Mouse (Mus musculus) limb, embryonic 15.5 days (tissue): ENCODE data around the gene Icam4. TPM values are rescaled to one million over a fixed set of nuclear protein-coding genes. Genes with fewer than 3 reads are reported as not detected.

Experiments used
- ATAC-seq: fragments of 200-750 bp; cut with Nextera tagmentation; 2 replicates; pipeline ENCODE4 v1.8.0; 2017; ENCODE audit warnings: low read depth, moderate TSS enrichment; ENCODE audit not compliant: insufficient number of reproducible peaks, low FRiP score, low TSS enrichment
- H3K27ac ChIP-seq: fragments of 300-500 bp; sonication (generic); 2 replicates; pipeline ENCODE4 v1.5.1; 2015; ENCODE audit warnings: moderate library complexity, mild to moderate bottlenecking, inconsistent platforms
- H3K27me3 ChIP-seq: fragments of 300-500 bp; sonication (generic); 2 replicates; pipeline ENCODE4 v1.6.1; 2015; ENCODE audit warnings: inconsistent platforms
- H3K36me3 ChIP-seq: fragments of 300-500 bp; sonication (generic); 2 replicates; pipeline ENCODE4 v1.6.1; 2015; ENCODE audit warnings: inconsistent platforms
- H3K4me1 ChIP-seq: fragments of 300-500 bp; sonication (generic); 2 replicates; pipeline ENCODE4 v1.6.1; 2015; ENCODE audit warnings: inconsistent platforms
- H3K4me2 ChIP-seq: fragments of 300-500 bp; sonication (generic); 2 replicates; pipeline ENCODE4 v1.6.1; 2015; ENCODE audit warnings: mild to moderate bottlenecking, inconsistent platforms
- H3K4me3 ChIP-seq: fragments of 300-500 bp; sonication (generic); 2 replicates; pipeline ENCODE4 v1.5.1; 2015; ENCODE audit warnings: mild to moderate bottlenecking, inconsistent platforms
- H3K9ac ChIP-seq: fragments of 300-500 bp; sonication (generic); 2 replicates; pipeline ENCODE4 v1.6.1; 2015; ENCODE audit warnings: inconsistent platforms
- H3K9me3 ChIP-seq: fragments of 300-500 bp; sonication (generic); 2 replicates; pipeline ENCODE4 v1.6.1; 2016; ENCODE audit warnings: inconsistent platforms
- WGBS: fragments of 180-500 bp; shearing (Covaris S2); methylation state at CpG from one replicate; pipeline ENCODE4 v1.1.7; 2015; 5-methylcytosine and 5-hydroxymethylcytosine counted together
- polyA plus RNA-seq: library from polyadenylated mRNA; unstranded; fragments of >200 nt; fragmentation: Nextera tagmentation; extraction: Ambion mirVana; gene quantifications from 2 replicates; pipeline ENCODE4 v1.2.1, GENCODE M21; 2015

Icam4 gene
- 0.96 and 3.0 TPM in 2 replicates for polyA plus RNA-seq

- ATAC-seq, result no peak
- WGBS, result 3% methylated on average over 37 of the region's 37 CpGs
- H3K4me2 ChIP-seq, result peak within 1 kb of the TSS; percentile 98
- peaks cover 11% of the 10 kb centered on the region; the same call in 1 of the 2 replicates for H3K36me3 ChIP-seq
- H3K27ac ChIP-seq, result no peak within 1 kb of the TSS
- H3K9ac ChIP-seq, result 0 out of 2 replicates have a peak within 1 kb of the TSS, but pooled peaks have one; percentile 14
- peaks cover 61% of the 10 kb centered on the region for H3K27me3 ChIP-seq
- H3K4me3 ChIP-seq, result peak within 1 kb of the TSS; percentile 54
- H3K4me1 ChIP-seq, result peaks cover 45% of the 10 kb centered on the region
- H3K9me3 ChIP-seq, result no peaks in the 10 kb centered on the region
Measured at GRCm38 (mm10) chr9:21029291-21030054, at the start of gene Icam4. TSS of gene Icam4 (plus strand) at chr9:21029373.

GRCm38 (mm10) chr9:20979769-20980168, 49.4 kb upstream of the Icam4 start:
- 83% methylated on average over 7 of the region's 7 CpGs for WGBS
- H3K4me3 ChIP-seq, result no peak overlapping the region
- H3K9me3 ChIP-seq, result no peaks in the 10 kb centered on the region
- no peaks in the 10 kb centered on the region for H3K27me3 ChIP-seq
- H3K4me1 ChIP-seq, result peaks cover 34% of the 10 kb centered on the region
- H3K36me3 ChIP-seq, result no peaks in the 10 kb centered on the region
- no peak for ATAC-seq
- H3K9ac ChIP-seq, result no peak overlapping the region
- no peak overlapping the region for H3K4me2 ChIP-seq
- no peak overlapping the region for H3K27ac ChIP-seq

GRCm38 (mm10) chr9:20982171-20982570, 47.0 kb upstream of the Icam4 start:
- Histone ChIP-seq H3K27ac (no peak overlapping the region), H3K9ac (no peak overlapping the region), H3K36me3 (no peaks in the 10 kb centered on the region), H3K4me2 (no peak overlapping the region), H3K4me3 (no peak overlapping the region), H3K4me1 (peaks cover 34% of the 10 kb centered on the region), H3K9me3 (no peaks in the 10 kb centered on the region), H3K27me3 (no peaks in the 10 kb centered on the region)
- no peak for ATAC-seq
- 65% methylated on average over 3 of the region's 3 CpGs for WGBS

- 33% methylated on average over 5 of the region's 5 CpGs for WGBS
- Histone ChIP-seq H3K36me3 (no peaks in the 10 kb centered on the region), H3K9ac (no peak overlapping the region), H3K4me2 (no peak overlapping the region), H3K4me3 (no peak overlapping the region), H3K27me3 (no peaks in the 10 kb centered on the region), H3K27ac (no peak overlapping the region), H3K4me1 (peaks cover 41% of the 10 kb centered on the region), H3K9me3 (no peaks in the 10 kb centered on the region)
- ATAC-seq, result no peak
Measured at GRCm38 (mm10) chr9:20983169-20983568, 46.0 kb upstream of the Icam4 start.

GRCm38 (mm10) chr9:20986952-20987686, 42.1 kb upstream of the Icam4 start:
- Histone ChIP-seq H3K9me3 (no peaks in the 10 kb centered on the region), H3K4me3 (no peak overlapping the region), H3K27me3 (no peaks in the 10 kb centered on the region), H3K9ac (no peak overlapping the region), H3K4me2 (no peak overlapping the region), H3K27ac (peak overlapping the region; percentile 85), H3K36me3 (no peaks in the 10 kb centered on the region), H3K4me1 (peaks cover 44% of the 10 kb centered on the region)
- WGBS, result 25% methylated on average over 15 of the region's 15 CpGs
- ATAC-seq, result peak; percentile 89

- Histone ChIP-seq H3K27me3 (no peaks in the 10 kb centered on the region), H3K4me3 (no peak overlapping the region), H3K27ac (peak overlapping the region; percentile 85), H3K36me3 (no peaks in the 10 kb centered on the region), H3K9ac (no peak overlapping the region), H3K9me3 (no peaks in the 10 kb centered on the region), H3K4me1 (peaks cover 45% of the 10 kb centered on the region), H3K4me2 (no peak overlapping the region)
- WGBS, result 28% methylated on average over 7 of the region's 7 CpGs
- ATAC-seq, result no peak
Measured at GRCm38 (mm10) chr9:20987953-20988352, 41.2 kb upstream of the Icam4 start.

- Histone ChIP-seq H3K27ac (peak overlapping the region; percentile 84), H3K4me3 (no peak overlapping the region), H3K36me3 (no peaks in the 10 kb centered on the region), H3K4me2 (peak overlapping the region; percentile 31), H3K4me1 (peaks cover 45% of the 10 kb centered on the region), H3K9ac (no peak overlapping the region), H3K27me3 (no peaks in the 10 kb centered on the region), H3K9me3 (no peaks in the 10 kb centered on the region)
- ATAC-seq, result peak; percentile 33; the same call in 1 of the 2 replicates
- WGBS, result 5% methylated on average over 10 of the region's 10 CpGs
Measured at GRCm38 (mm10) chr9:20990861-20991260, 38.3 kb upstream of the Icam4 start.

GRCm38 (mm10) chr9:20991587-20991986, 37.6 kb upstream of the Icam4 start:
- Histone ChIP-seq H3K9me3 (no peaks in the 10 kb centered on the region), H3K27ac (0 out of 2 replicates have a peak overlapping the region, but pooled peaks have one; percentile 84)
- no peak for ATAC-seq

GRCm38 (mm10) chr9:20993165-20993898, 35.8 kb upstream of the Icam4 start:
- Histone ChIP-seq H3K36me3 (no peaks in the 10 kb centered on the region), H3K4me3 (no peak overlapping the region), H3K9me3 (no peaks in the 10 kb centered on the region), H3K4me1 (peaks cover 22% of the 10 kb centered on the region), H3K27me3 (no peaks in the 10 kb centered on the region), H3K9ac (no peak overlapping the region), H3K4me2 (no peak overlapping the region), H3K27ac (no peak overlapping the region; the same call in 1 of the 2 replicates)
- 34% methylated on average over 5 of the region's 5 CpGs for WGBS
- ATAC-seq, result no peak

More at GRCm38 (mm10) chr9:20991587-20991986, 37.6 kb upstream of the Icam4 start:
- Histone ChIP-seq H3K4me3 (no peak overlapping the region), H3K9ac (no peak overlapping the region), H3K36me3 (no peaks in the 10 kb centered on the region), H3K4me1 (peaks cover 40% of the 10 kb centered on the region), H3K27me3 (no peaks in the 10 kb centered on the region), H3K4me2 (no peak overlapping the region)
- WGBS, result 100% methylated on average over 4 of the region's 4 CpGs

- ATAC-seq, result no peak
- H3K27ac ChIP-seq, result no peak overlapping the region
- H3K4me2 ChIP-seq, result no peak overlapping the region
- H3K27me3 ChIP-seq, result no peaks in the 10 kb centered on the region
- WGBS, result 74% methylated on average over 3 of the region's 3 CpGs
- H3K36me3 ChIP-seq, result no peaks in the 10 kb centered on the region
- H3K9me3 ChIP-seq, result no peaks in the 10 kb centered on the region
- H3K9ac ChIP-seq, result no peak overlapping the region
- no peak overlapping the region for H3K4me3 ChIP-seq
- peaks cover 19% of the 10 kb centered on the region for H3K4me1 ChIP-seq
Measured at GRCm38 (mm10) chr9:20995069-20995468, 34.1 kb upstream of the Icam4 start.

GRCm38 (mm10) chr9:20997065-20997464, 32.1 kb upstream of the Icam4 start:
- H3K9ac ChIP-seq, result no peak overlapping the region
- WGBS, result 90% methylated on average over 8 of the region's 8 CpGs
- no peaks in the 10 kb centered on the region for H3K9me3 ChIP-seq
- H3K36me3 ChIP-seq, result no peaks in the 10 kb centered on the region
- no peak overlapping the region for H3K27ac ChIP-seq
- no peaks in the 10 kb centered on the region for H3K27me3 ChIP-seq
- ATAC-seq, result no peak
- peaks cover 10% of the 10 kb centered on the region for H3K4me1 ChIP-seq
- H3K4me3 ChIP-seq, result no peak overlapping the region
- H3K4me2 ChIP-seq, result no peak overlapping the region
